Mouse (Mus musculus) left cerebral cortex, postnatal 4 days (tissue): ENCODE measurements at regions not wholly inside any gene's neighbourhood (a gene's known extent, or its start where the extent isn't known, plus 50 kb on each side); places are given as distances from the start of the nearest gene placed in this dataset.
A peak's percentile ranks its signal among the peaks of the same experiment; 100 is the strongest.

Experiments
- DNase-seq: peaks from one replicate; pipeline ENCODE4 v3.0.0-alpha.2; 2022
- intact Hi-C: fragments of 180-260 bp; cut with DNase I; formaldehyde crosslinking; loops from one replicate; pipeline ENCODE4 v1.15.1; 2025

DNA sequence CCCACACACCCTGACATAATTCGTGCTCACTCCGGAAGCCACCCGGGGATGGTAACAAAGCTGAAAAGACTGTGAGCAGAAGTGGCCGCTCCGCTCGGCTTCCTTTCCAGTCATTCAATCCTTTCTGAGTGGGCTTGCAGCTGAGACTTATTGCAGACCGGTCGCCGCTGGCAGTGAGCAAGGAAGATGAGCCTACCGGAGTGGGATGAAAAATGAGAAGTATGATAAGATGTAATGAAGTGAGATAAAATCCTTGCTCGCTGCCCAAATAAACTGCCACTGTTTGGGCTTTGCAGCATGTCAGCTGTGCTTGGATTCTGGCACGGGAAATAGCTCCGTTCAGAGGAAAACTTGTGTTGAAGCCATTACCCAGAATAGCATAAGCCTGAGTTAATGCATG, 82.7 kb upstream of the Lingo2 start:
- DNase-seq, result peak; percentile 53
- intact Hi-C loops, result no loop called here
